Mouse (Mus musculus): ENCODE results near the gene March4.

The March4 gene

DNA sequence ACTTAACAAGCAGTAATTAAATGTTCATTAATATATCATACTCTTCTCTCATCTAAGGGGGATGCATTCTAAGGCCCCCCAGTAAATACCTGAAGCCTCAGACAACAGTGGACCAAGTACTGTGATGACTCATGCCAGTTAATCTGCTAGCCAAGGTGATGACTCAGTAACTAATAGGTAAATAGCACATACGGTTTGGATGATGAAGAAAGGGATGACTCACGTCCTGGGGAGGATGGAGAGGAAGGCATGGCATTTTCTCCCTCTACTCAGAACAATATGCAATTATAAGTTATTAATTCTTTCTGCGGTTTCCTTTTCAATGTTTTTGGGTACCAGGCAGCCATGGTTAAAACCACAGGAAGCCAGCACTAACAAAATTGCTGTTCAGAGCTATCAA, 87.0 kb downstream of the March4 start:
- DNase-seq (ENCODE audit: low spot score): no peak

DNA sequence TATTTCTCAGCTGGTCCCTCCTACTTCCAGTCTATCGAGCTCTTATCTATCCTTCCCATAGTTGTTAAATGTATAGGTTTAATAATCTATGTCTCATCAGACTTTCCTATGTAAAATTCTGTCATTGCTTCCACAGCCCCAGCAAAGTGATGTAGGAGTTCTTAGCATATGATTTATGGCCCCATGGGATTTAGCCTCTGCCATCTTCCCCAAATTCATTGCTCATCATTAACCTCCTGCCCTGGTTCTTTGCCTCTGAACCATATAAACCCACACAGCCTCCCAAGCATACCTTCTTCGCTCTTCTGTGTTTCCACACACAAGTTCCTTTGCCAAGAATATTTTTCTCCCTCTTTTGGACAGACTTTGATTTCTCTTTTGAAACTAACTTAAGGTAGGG, 94.0 kb downstream of the March4 start:
- DNase-seq (ENCODE audit: low spot score): no peak

DNA sequence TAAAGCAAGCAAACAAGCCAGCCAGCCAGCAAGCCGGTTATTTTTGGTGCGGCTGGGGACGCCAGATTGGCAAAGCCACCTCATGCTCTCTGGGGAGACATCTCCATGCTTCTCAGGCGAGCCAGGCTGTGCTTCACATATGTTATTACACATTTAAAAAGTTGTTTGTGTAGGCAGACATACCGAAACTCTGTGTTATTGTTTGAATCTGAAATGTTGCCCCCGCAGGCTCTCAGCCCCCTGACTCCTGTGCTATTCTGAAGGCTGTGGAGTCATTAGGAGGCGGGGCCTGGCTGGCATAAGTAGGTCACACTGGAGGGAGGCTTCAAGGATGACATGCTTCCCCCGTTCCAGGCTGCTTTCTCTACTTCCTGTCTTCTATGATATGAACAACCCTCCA, 97.6 kb downstream of the March4 start:
- no peak for DNase-seq (ENCODE audit: low spot score)

- DNase-seq (ENCODE audit: low spot score): no peak
Observed at GRCm38 (mm10) chr1:72436967-72437366, 99.8 kb downstream of the March4 start.

DNA sequence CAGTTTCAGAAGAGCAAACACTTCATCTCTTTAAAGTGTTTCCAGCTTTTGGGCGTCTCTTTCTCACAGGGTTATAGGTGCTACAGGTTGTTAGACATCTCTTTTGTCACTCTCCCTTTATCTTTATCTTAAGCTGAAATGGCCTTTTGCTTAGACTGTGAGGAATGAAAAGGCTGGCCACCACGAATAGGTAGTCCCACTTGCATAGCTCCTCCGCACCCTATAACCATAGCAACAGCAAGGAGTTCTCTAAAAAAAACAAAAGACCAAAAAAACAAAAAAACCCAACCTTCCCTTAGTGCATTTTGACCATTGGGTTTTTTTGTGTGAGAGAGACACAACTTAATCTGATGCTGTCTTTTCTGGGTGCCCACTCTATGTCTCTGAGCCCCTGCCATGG, 102.2 kb downstream of the March4 start:
- DNase-seq (ENCODE audit: low spot score): no peak

DNA sequence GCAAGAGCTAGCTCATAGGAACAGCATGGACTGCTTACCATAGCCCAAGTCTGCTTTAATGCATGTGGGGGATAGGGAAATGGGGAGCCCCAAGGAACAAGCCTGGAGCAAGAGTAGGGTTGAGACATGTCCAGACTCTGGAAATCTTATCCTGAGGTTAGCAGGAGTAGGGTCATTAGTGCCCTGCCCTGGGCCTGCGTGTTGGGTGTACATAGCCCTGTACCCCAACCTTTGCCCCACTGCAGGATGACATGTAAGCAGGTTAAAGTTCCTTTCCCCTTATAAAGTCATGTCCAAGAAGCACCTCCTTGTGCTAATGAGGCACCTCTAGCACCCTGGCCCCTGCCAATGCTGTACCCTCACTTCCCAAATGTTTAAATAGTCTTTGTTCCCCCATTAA, 104.2 kb downstream of the March4 start:
- no peak for DNase-seq (ENCODE audit: low spot score)

GRCm38 (mm10) chr1:72429107-72429807, 107.5 kb downstream of the March4 start:
- DNase-seq (ENCODE audit: low spot score): no peak

DNA sequence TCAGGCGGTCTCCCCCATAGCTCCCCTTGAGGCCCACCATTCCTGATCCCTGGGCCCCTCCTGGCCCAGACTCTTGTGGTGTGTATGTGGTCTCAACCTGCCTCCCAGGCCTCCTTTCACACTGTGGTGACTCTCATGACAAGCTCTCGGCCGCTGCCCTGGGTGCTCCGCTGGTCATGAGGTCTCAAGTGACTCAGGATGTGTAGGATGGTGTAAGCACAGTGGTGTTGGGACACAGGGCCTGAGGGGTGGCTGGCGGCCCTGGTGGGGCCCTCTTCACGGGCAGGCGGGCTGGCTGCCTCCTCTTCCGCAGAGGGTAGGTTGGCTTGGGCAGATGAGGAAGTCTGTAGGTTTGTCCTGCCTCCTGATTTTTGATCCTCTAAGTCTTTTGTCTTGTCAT, 108.2 kb downstream of the March4 start:
- no peak for DNase-seq (ENCODE audit: low spot score)

GRCm38 (mm10) chr1:72426456-72426855, 110.3 kb downstream of the March4 start:
- DNase-seq (ENCODE audit: low spot score): no peak

DNA sequence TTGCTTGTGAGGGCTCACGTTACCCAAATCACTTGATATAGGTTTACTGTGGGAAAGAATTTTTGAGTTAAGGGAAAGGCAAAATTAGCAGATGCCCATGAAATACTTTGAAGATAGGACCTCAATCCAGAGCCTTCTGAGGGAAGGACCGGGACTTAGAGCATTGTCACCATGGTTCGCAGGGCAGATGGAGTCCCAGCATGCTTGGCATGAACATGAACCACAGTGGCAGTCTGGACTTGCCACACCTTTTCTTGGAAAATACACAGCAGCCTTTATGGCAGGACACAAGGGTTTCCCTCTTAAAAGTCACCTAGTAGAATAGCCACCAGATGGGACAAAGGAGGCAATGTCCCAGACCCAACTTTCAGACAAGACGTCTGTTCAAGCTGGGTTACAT, 114.6 kb downstream of the March4 start:
- no peak for DNase-seq (ENCODE audit: low spot score)

GRCm38 (mm10) chr1:72420220-72420619, 116.5 kb downstream of the March4 start:
- no peak for DNase-seq (ENCODE audit: low spot score)

- DNase-seq (ENCODE audit: low spot score): no peak
Observed at GRCm38 (mm10) chr1:72418744-72419655, 117.7 kb downstream of the March4 start.

- DNase-seq (ENCODE audit: low spot score): no peak
Observed at GRCm38 (mm10) chr1:72414561-72415253, 122.0 kb downstream of the March4 start.

DNA sequence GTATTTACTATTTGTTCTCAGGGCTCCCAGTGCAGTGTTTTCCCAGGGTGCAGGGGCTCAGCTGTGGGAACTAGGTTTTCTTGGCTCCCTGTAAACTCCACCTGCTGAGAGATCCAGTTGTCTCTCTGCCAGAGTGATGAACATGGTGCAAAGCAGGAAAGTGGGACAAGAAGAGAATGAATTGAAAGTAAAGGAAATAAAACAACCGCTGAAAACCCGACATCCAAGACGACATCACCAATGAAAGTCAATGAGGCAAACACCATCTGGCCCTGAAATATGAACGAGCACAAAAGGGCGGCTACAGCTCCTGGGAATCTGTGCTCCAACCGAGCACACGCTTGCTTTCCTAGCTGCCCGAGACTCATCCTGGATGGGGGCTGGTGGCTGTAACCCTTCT, 122.6 kb downstream of the March4 start:
- DNase-seq (ENCODE audit: low spot score): no peak

DNA sequence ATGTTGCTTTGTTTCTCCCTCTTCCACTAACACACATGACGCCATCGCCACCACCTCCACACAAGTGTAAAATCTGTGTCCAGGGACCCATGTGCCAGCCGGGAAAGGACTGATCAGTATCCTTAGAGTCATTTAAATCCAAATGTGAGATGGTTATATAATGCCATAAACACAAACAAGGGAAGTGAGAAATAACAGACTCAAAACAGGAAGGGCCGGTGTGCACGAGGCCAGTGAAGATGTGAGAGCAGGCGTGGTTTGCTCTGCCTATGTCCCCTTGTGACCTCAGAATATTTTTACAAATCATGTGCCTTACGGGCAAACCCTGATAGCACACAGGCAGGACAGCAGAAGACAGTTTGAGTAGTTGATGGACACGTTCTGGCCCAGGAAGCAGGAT, 123.5 kb downstream of the March4 start:
- no peak for DNase-seq (ENCODE audit: low spot score)

- DNase-seq (ENCODE audit: low spot score): no peak
Observed at GRCm38 (mm10) chr1:72411108-72411507, 125.6 kb downstream of the March4 start.

DNA sequence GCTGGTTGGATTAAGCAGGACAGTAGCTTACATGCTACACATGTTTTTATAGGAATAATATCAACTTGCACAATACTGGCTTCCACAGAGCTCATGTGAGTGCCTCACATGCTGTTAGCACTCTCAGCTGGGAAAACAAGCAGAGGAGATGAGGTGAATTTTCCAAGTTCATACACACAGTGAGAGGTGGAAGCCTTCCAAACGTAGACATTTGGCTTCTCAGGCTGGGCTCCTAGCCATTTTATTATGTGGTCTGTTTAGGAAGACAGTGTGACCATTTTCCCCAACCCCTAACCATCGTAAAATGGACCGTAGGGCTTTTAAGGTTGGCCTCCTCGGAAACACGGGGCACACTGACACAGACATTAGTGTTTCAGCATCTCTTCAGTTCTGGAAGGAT, 126.8 kb downstream of the March4 start:
- DNase-seq (ENCODE audit: low spot score): no peak

GRCm38 (mm10) chr1:72406505-72407079, 130.1 kb downstream of the March4 start:
- DNase-seq (ENCODE audit: low spot score): no peak

DNA sequence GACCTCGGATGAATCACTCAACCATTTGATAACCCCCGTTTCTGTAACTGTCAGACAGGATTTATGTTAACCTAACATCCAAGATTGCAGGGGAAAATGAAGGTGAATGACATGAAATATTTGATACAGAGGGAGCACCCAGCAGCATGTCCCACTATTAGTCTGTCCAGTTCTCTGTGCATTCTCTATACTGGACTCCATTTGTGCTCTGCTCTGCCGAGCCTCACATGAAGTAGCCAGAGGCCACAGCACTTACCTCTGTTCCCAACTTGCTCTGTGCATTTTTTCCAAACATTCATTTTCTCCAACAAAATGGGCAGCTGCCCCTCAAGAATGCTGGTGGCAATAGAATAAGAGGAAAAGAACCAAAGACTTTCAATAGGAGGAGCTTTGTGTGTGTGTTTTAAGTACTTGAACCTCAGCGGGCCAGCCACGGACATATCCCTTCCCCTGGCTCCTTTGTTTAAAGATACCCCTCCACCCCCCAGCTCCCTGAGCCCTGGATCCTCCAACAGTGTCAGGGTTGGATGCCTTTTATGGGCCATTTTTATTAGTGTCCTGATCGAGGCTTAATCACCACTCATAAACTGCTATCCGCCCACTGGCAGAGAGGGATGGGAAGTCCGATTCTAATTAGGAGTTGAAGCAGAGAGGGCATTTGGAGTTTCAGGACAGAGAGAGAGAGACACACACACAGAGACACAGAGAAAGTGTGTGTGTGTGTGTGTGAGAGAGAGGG, 135.2 kb downstream of the March4 start:
- no peak for DNase-seq (ENCODE audit: low spot score)

GRCm38 (mm10) chr1:72400616-72401015, 136.1 kb downstream of the March4 start:
- DNase-seq (ENCODE audit: low spot score): no peak

DNA sequence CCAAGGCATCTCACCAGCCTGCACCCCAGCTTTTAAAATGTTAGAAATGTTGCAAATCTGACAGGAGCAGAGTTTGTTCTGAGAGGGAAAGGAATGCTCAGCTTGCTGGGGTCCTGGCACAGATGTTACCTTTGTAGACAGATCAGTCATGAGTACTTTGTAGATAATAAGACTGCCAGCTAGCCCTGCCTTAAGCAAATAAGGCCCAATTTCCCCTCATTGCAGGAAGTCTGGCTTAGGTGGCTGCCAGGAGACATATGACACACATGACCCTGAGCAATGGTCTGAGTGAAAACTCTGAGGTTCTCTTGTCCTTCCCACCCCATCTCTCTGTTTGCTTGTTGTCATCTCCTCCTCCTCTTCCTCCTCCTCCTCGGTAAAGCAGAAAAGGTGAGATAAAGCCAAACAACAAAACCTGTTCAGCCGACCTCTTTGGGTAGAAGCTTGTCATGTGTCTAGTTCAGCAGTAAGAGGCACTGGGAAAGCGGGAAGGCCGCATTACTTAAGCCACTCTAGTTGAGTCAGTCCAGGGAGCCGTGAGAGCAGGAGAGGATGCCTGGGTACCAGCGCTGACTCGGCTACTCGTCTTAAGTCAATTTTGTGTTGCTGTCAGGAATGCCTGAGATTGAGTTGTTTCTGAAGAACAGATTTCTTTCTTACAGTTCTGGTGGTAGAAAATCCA, 136.9 kb downstream of the March4 start:
- no peak for DNase-seq (ENCODE audit: low spot score)
